Mouse (Mus musculus) layer of hippocampus, postnatal 25 days (tissue): Measurements from ENCODE around the gene Ptrhd1. TPM values are rescaled to one million over a fixed set of nuclear protein-coding genes. Genes with fewer than 3 reads are reported as not detected.

ENCODE experiments used
- DNase-seq, 2 experiments: peaks; one replicate each; pipeline ENCODE4 v3.0.0; 2022; ENCODE audit warnings: mixed read lengths in 2 of 2, low spot score in 1 of 2; ENCODE audit errors: extremely low spot score in 1 of 2
- total RNA-seq, 2 experiments: library from RNA; stranded (reverse); gene quantifications; 2 replicates each; pipeline ENCODE4 v1.2.3; 2021

Ptrhd1 gene
- 10 to 100 TPM in 1 of 2 experiments, 1 to 10 TPM in 1; 8.5 to 10.1 TPM for total RNA-seq

DNA sequence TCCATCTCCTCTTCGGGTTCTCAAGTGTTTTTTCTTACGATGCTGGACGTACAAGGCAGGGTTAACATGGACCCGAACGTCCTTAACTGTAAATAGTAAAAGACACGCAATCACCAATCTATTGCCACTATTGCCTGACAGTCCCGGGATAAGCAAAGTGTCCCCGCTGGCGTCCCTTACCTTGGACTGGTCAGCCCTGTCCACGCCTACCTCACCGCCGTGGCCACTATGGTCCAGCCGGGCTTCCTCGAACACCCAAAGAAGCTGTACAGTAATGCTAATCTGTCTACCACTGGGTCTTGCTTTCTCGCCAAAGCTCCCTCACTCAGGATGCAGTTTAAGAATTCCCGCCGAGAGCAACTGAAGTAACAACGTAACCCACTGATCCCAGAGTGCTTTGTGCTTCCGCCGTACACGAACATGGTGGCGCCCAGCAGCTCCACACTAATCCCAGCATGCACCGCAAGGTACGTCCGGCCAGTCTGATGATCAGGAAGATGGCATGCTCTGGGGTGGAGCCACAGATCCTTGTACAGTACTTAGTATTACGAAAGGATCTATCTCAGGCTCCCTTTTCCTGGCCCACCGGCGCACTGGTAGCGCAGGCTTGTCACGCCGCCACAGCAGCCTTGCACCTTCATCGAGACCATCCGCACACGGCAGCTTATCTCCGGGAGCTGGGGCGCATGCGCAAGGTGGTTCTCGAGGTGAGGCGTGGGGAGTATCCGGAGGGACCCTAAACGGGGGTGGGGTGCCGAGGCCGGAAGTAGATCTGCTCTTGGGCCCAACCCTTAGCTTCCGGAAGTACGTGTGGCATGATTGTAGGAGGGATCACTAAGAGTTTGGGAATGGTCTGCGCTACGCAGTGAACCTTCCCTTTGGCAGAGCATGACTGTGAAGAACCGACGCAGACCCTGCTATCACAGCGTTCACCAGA is at the start of gene Ptrhd1, which contains the start of gene Cenpo:
TSS of gene Ptrhd1 (plus strand) at position 456 of the 937 bp plus-strand sequence.
TSS of gene Cenpo (minus strand) at position 723 of the 937 bp plus-strand sequence.
- peak; percentile 79 to 97 for DNase-seq

DNA sequence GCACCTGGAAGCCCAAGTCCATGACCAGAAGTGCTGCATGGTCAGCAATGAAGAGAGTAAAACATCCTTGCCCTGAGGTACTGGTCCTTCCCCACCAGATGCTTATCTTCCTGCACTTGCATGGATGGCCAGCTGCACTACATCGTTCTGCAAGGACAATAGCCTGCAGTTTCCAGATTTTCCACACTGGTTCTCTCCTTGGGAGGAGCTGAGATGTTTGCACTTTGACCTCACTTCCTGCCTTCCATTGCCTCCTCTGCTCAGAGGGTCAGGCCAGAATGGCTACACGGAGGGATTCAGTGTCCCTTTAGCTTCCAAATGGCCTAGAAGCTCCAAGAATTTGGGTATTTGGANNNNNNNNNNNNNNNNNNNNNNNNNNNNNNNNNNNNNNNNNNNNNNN is 49.2 kb upstream of the Ptrhd1 start:
- DNase-seq = no peak

GRCm38 (mm10) chr12:4188171-4189059 is 45.4 kb upstream of the Ptrhd1 start:
- DNase-seq = no peak

GRCm38 (mm10) chr12:4189060-4189447 is 44.8 kb upstream of the Ptrhd1 start:
- no peak for DNase-seq

DNA sequence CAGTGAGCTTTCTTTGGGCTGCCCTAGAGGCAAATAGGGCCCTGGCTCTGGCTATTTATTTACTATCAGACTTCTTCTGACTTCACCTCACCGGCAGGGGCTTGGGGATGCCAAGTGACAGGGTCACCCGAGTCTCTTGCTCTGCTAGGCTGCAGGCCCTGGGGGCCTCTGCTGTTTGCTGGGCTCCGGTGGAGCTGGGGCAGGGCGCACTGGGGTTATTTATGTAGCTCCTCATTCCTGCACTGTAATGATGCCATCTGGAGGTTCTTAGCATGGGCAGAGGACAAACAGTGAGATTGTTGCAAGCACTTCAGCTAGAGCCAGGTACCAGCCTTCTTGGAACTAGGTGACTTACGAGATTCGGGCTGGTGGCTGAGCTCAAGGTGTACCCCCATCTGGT is 41.3 kb upstream of the Ptrhd1 start:
- no peak for DNase-seq

- no peak for DNase-seq
These were observed 40.6 kb upstream of the Ptrhd1 start for GRCm38 (mm10) chr12:4193025-4193740.

GRCm38 (mm10) chr12:4194643-4195042 is 39.2 kb upstream of the Ptrhd1 start:
- no peak for DNase-seq

DNA sequence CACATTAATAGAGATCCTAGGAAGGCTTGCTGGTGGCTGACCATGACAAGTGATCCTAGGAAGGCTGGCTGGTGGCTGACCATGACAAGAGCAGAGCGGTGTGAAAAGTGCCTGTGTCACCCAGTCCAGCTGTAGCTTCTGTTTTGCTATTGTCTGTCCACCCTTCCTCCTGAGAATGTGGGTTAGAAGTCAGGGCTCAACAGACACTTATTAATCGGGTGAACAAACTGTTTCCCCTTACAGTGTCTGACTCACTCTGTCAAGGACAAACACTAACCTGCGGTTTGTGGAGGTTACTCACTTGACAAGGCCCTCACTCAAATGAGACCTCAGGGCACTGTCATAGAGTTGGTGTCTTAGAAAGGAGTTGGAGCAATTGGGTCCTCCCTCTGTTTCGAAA is 35.1 kb upstream of the Ptrhd1 start:
- DNase-seq = no peak

GRCm38 (mm10) chr12:4199271-4199670 is 34.6 kb upstream of the Ptrhd1 start:
- no peak for DNase-seq

- DNase-seq = no peak
These were observed 32.2 kb upstream of the Ptrhd1 start for GRCm38 (mm10) chr12:4201454-4202200.

GRCm38 (mm10) chr12:4202206-4202605 is 31.6 kb upstream of the Ptrhd1 start:
- no peak for DNase-seq

DNA sequence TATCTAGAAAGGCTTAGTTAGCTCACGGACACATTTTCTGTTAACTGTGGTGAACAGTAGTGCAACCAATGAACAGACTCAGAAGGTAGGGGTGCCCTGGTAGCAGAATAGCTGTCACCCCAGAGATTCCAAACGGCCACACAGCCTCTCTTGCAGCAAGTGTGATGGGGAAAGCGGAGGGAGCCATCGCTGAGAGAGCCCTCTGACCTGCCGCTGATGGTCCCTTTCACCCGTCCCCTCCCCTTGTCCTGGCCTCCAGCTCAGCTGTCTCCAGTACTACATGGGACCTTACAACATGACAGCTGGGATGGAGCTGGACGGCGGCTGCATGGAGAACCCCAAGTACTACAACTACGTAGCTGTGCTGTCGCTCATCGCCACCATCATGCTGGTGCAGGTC is 27.7 kb upstream of the Ptrhd1 start:
- DNase-seq = peak in 1 of 2 experiments; percentile 3

- peak; percentile 43 to 70 for DNase-seq
These were observed 25.3 kb upstream of the Ptrhd1 start for GRCm38 (mm10) chr12:4208405-4209133.

GRCm38 (mm10) chr12:4209196-4209595 is 24.6 kb upstream of the Ptrhd1 start:
- no peak for DNase-seq

- DNase-seq = no peak
These were observed 22.7 kb upstream of the Ptrhd1 start for GRCm38 (mm10) chr12:4211174-4211573.

DNA sequence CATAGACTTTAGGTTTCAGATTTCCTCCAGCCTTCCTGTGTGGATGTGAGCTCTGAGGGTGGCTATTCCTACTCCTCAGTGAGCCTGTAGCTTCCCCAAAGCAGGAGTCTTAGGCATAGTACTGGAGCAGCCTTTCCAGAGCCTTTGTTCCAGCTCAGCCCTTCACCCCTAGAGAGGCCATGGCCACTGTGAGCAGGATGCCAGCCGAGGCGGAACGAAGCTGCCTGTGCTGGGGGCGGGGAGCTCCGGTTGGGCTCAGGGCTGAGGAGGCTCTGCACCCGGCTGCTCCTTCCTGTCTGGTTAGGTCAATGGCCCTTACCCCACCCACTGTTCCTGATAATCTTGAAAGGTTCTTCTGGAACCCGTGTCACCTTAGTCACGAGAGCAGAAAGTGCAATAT is 20.9 kb upstream of the Ptrhd1 start:
- DNase-seq = no peak

DNA sequence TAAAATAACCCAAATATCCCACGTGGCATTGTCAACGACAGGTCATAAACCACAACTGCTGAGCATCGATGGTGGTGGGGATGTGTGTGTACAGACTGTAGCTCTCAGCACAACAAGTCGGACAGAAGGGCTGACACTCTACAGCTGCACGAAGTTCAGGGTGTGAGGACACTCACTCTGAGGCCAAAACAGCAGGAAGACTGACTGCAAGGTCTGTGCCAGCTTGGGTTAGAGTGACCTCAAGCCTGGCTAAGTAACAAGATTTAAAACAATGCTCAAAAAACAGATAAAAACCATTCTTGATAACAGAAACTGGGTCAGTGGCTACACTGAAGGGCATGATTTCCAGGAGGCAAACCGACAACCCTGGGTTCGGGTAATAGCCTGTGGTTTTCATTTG is 3.7 kb upstream of the Ptrhd1 start:
- DNase-seq = no peak

GRCm38 (mm10) chr12:4232777-4233176 is 1.1 kb upstream of the Ptrhd1 start:
- no peak for DNase-seq

GRCm38 (mm10) chr12:4237481-4237880 is 3.7 kb downstream of the Ptrhd1 start:
- DNase-seq = no peak
